Mouse (Mus musculus) testis, adult 2 months (tissue): Measurements from ENCODE around the gene Wdr82.

Experiments used
- CTCF ChIP-seq: fragments of 200-500 bp; IDR thresholded peaks from 2 replicates; pipeline ENCODE4 v1.5.1; 2012; ENCODE audit warnings: low read depth, mild to moderate bottlenecking, inconsistent platforms, low read length, moderate library complexity; ENCODE audit not compliant: control insufficient read depth, insufficient read depth, insufficient replicate concordance
- POLR2A ChIP-seq: fragments of 200-500 bp; IDR thresholded peaks from 2 replicates; pipeline ENCODE4 v1.6.1; 2012; ENCODE audit warnings: low read depth, mild to moderate bottlenecking, inconsistent platforms, low read length, moderate library complexity; ENCODE audit not compliant: control insufficient read depth

DNA sequence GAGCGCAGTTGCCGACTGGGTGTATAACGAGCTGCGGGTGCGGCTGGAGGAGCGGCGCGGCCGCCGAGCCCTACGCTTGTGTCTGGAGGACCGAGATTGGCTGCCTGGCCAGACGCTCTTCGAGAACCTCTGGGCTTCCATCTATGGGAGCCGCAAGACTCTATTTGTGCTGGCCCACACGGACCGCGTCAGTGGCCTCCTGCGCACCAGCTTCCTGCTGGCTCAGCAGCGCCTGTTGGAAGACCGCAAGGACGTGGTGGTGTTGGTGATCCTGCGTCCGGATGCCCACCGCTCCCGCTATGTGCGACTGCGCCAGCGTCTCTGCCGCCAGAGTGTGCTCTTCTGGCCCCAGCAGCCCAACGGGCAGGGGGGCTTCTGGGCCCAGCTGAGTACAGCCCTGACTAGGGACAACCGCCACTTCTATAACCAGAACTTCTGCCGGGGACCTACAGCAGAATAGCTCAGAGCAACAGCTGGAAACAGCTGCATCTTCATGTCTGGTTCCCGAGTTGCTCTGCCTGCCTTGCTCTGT is 55.5 kb downstream of the Wdr82 start:
- no peak for TF ChIP-seq CTCF
- no peak for TF ChIP-seq POLR2A
